Comparison of ENCODE assay signal across 19 mouse cellular contexts in genomic region chr4:65531621-65532020, GRCm38 (mm10).
DNase-seq lines count a peak whose midpoint lies in the region; ATAC-seq lines count a peak whose summit lies in the region.
"Had no signal": no experiment of that assay in that cellular context is flagged by ENCODE, and none has a peak within 500 bp of the region (broad histone marks: within the 10 kb centered on the region; RNA-seq: fewer than 3 reads in every experiment).

No protein-coding gene starts in this region.

- no peak overlapping the region for H3K4me3 ChIP-seq in heart, embryonic 12.5 days
- no peak overlapping the region for H3K4me3 ChIP-seq in embryonic facial prominence, embryonic 11.5 days (ENCODE audit: low read depth, low read length)
- no peak overlapping the region for H3K4me3 ChIP-seq in limb, embryonic 11.5 days (ENCODE audit: low read depth, low read length)
- no peak overlapping the region for H3K4me3 ChIP-seq in forebrain, embryonic 16.5 days (replicated peaks; ENCODE audit: low read length)
- H3K4me3 ChIP-seq: gastrocnemius, adult 2 months; heart, embryonic 15.5 days; kidney, embryonic 15.5 days; limb, embryonic 13.5 days; liver, embryonic 15.5 days had no signal

- H3K4me2 ChIP-seq in heart, embryonic 12.5 days: no peak overlapping the region
- no peak overlapping the region for H3K4me2 ChIP-seq in embryonic facial prominence, embryonic 11.5 days (ENCODE audit: low read depth, low read length)
- H3K4me2 ChIP-seq in limb, embryonic 11.5 days (ENCODE audit: low read depth, severe bottlenecking): no peak overlapping the region
- no peak overlapping the region for H3K4me2 ChIP-seq in forebrain, embryonic 16.5 days (ENCODE audit: low read length)
- H3K4me2 ChIP-seq: heart, embryonic 15.5 days; kidney, embryonic 15.5 days; limb, embryonic 13.5 days; liver, embryonic 15.5 days had no signal

- no peaks in the 10 kb centered on the region for H3K4me1 ChIP-seq in heart, embryonic 12.5 days (replicated peaks)
- no peaks in the 10 kb centered on the region for H3K4me1 ChIP-seq in embryonic facial prominence, embryonic 11.5 days (ENCODE audit: control insufficient read depth, insufficient read depth, low read length)
- H3K4me1 ChIP-seq in limb, embryonic 11.5 days (ENCODE audit: control insufficient read depth, insufficient read depth, low read length): 0 out of 2 replicates have a peak, but pooled peaks cover 2% of the 10 kb centered on the region
- H3K4me1 ChIP-seq in forebrain, embryonic 16.5 days (replicated peaks; ENCODE audit: control insufficient read depth, insufficient read depth, low read length): no peaks in the 10 kb centered on the region
- H3K4me1 ChIP-seq: heart, embryonic 15.5 days; kidney, embryonic 15.5 days; liver, embryonic 15.5 days had no signal

- H3K27ac ChIP-seq in heart, embryonic 12.5 days (ENCODE audit: poor library complexity, severe bottlenecking): no peak overlapping the region
- no peak overlapping the region for H3K27ac ChIP-seq in embryonic facial prominence, embryonic 11.5 days (replicated peaks; ENCODE audit: low read depth, low read length)
- H3K27ac ChIP-seq in limb, embryonic 11.5 days (replicated peaks; ENCODE audit: low read depth, low read length): no peak overlapping the region
- no peak overlapping the region for H3K27ac ChIP-seq in forebrain, embryonic 16.5 days (ENCODE audit: low read length)
- H3K27ac ChIP-seq: gastrocnemius, adult 2 months; heart, embryonic 15.5 days; kidney, embryonic 15.5 days; limb, embryonic 13.5 days; liver, embryonic 15.5 days had no signal

- intact Hi-C loops in heart, postnatal 25 days (cut with DNase I): no loop called here

- H3K9ac ChIP-seq in heart, embryonic 12.5 days: no peak overlapping the region
- no peak overlapping the region for H3K9ac ChIP-seq in embryonic facial prominence, embryonic 11.5 days (replicated peaks; ENCODE audit: low read length)
- no peak overlapping the region for H3K9ac ChIP-seq in limb, embryonic 11.5 days (ENCODE audit: low read length)
- no peak overlapping the region for H3K9ac ChIP-seq in forebrain, embryonic 16.5 days (replicated peaks; ENCODE audit: low read depth, low read length)
- H3K9ac ChIP-seq: heart, embryonic 15.5 days; kidney, embryonic 15.5 days; limb, embryonic 13.5 days; liver, embryonic 15.5 days had no signal

- H3K27me3 ChIP-seq in heart, embryonic 12.5 days (replicated peaks): no peaks in the 10 kb centered on the region
- no peaks in the 10 kb centered on the region for H3K27me3 ChIP-seq in embryonic facial prominence, embryonic 11.5 days (ENCODE audit: control insufficient read depth, insufficient read depth, low read length)
- no peaks in the 10 kb centered on the region for H3K27me3 ChIP-seq in limb, embryonic 11.5 days (ENCODE audit: control insufficient read depth, insufficient read depth, low read length)
- no peaks in the 10 kb centered on the region for H3K27me3 ChIP-seq in forebrain, embryonic 16.5 days (replicated peaks; ENCODE audit: control insufficient read depth, insufficient read depth, low read length)
- H3K27me3 ChIP-seq: heart, embryonic 15.5 days; kidney, embryonic 15.5 days; limb, embryonic 13.5 days; liver, embryonic 15.5 days had no signal

- peak; percentile 12 for DNase-seq in heart, postnatal 25 days (ENCODE audit: low spot score)
- peak; percentile 12 for DNase-seq in adipocyte (ENCODE audit: low spot score)
- peak; percentile 17 for DNase-seq in embryonic facial prominence, embryonic 11.5 days (ENCODE audit: low spot score)
- peak; percentile 28 for DNase-seq in limb, embryonic 11.5 days (ENCODE audit: low spot score)
- no peak for DNase-seq in right cerebral cortex, adult 18-20 months
- DNase-seq: adrenal gland, adult 8-10 months; cerebellum, adult 11 months; gastrocnemius, adult 2 months; right cerebral cortex, postnatal 25 days; thymus, postnatal 25 days had no signal

- 61% methylated on average over 6 of the region's 6 CpGs for WGBS in heart, embryonic 12.5 days
- WGBS in embryonic facial prominence, embryonic 11.5 days: 32% methylated on average over 6 of the region's 6 CpGs
- 36% methylated on average over 6 of the region's 6 CpGs for WGBS in limb, embryonic 11.5 days
- 66% methylated on average over 6 of the region's 6 CpGs for WGBS in forebrain, embryonic 16.5 days

- H3K9me3 ChIP-seq in heart, embryonic 12.5 days (replicated peaks): no peaks in the 10 kb centered on the region
- H3K9me3 ChIP-seq in embryonic facial prominence, embryonic 11.5 days (replicated peaks; ENCODE audit: control insufficient read depth, low read length): no peaks in the 10 kb centered on the region
- no peaks in the 10 kb centered on the region for H3K9me3 ChIP-seq in limb, embryonic 11.5 days (ENCODE audit: control insufficient read depth, low read length)
- no peaks in the 10 kb centered on the region for H3K9me3 ChIP-seq in forebrain, embryonic 16.5 days (ENCODE audit: control insufficient read depth, low read length)
- H3K9me3 ChIP-seq: heart, embryonic 15.5 days; kidney, embryonic 15.5 days; limb, embryonic 13.5 days; liver, embryonic 15.5 days had no signal

- no peak for ATAC-seq in heart, embryonic 12.5 days (ENCODE audit: insufficient number of reproducible peaks, low FRiP score)
- no peak for ATAC-seq in embryonic facial prominence, embryonic 11.5 days (replicated peaks; ENCODE audit: insufficient number of reproducible peaks, low FRiP score, low TSS enrichment, low read depth)
- no peak for ATAC-seq in limb, embryonic 11.5 days (ENCODE audit: insufficient number of reproducible peaks, low FRiP score, low TSS enrichment, low read depth)
- no peak for ATAC-seq in forebrain, embryonic 16.5 days
- ATAC-seq: CD4-positive, CD25-positive, alpha-beta regulatory T cell, adult 4 months; forebrain, embryonic 14.5 days had no signal

- no peaks in the 10 kb centered on the region for H3K36me3 ChIP-seq in heart, embryonic 12.5 days
- no peaks in the 10 kb centered on the region for H3K36me3 ChIP-seq in embryonic facial prominence, embryonic 11.5 days (replicated peaks; ENCODE audit: control insufficient read depth, insufficient read depth, low read depth, low read length)
- no peaks in the 10 kb centered on the region for H3K36me3 ChIP-seq in limb, embryonic 11.5 days (ENCODE audit: control insufficient read depth, insufficient read depth, low read length)
- H3K36me3 ChIP-seq in forebrain, embryonic 16.5 days (ENCODE audit: control insufficient read depth, insufficient read depth): no peaks in the 10 kb centered on the region
- H3K36me3 ChIP-seq: G1E; heart, embryonic 15.5 days; kidney, embryonic 15.5 days; limb, embryonic 13.5 days; liver, embryonic 15.5 days had no signal
